Mouse (Mus musculus) erythroid progenitor cell, adult 5-6 weeks (primary cell): ENCODE results near the gene Rara. TPM values are rescaled to one million over a fixed set of nuclear protein-coding genes. Genes with fewer than 3 reads are reported as not detected.

ENCODE experiments used
- ATAC-seq: replicated peaks from 2 replicates; pipeline ENCODE4 v1.8.0; 2016; ENCODE audit warnings: moderate number of reproducible peaks, mild to moderate bottlenecking, moderate TSS enrichment, inconsistent platforms; ENCODE audit not compliant: poor library complexity, low FRiP score, severe bottlenecking
- total RNA-seq, 2 experiments: library from RNA; stranded (forward) in 1 of 2; stranded (reverse) in 1 of 2; fragments of 150-400 nt in 1 of 2; fragments of 186-747, 209-891 nt in 1 of 2; gene quantifications; 2 replicates each; pipeline versions ENCODE4 v1.2.3 to v1.2.4; 2015 to 2017; ENCODE audit warnings: low replicate concordance in 2 of 2

Rara gene
- total RNA-seq, 2 experiments from 2014 or later, result 1.4 to 18.4 TPM

DNA sequence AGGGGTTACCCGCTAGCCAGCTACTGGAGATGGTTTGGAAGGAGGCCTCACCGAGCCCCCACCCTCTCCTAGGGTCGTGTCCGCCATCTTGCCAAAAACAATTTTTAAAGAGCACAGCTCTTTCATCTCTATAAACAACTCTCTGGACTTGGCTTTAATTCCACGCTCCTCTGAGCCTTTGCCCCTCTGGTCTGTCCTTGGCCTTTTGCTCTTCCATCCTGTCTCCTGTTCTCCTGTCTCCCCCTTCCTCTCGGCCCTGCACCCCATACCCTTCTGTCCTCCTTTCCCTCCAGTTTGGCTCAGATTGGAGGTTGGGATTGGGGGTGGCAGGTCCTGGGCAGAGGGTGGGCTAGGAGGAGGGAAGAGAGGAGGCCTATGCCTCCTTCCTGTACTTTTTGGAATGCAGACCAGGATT is 36.6 kb downstream of the Rara start:
- no peak for ATAC-seq

DNA sequence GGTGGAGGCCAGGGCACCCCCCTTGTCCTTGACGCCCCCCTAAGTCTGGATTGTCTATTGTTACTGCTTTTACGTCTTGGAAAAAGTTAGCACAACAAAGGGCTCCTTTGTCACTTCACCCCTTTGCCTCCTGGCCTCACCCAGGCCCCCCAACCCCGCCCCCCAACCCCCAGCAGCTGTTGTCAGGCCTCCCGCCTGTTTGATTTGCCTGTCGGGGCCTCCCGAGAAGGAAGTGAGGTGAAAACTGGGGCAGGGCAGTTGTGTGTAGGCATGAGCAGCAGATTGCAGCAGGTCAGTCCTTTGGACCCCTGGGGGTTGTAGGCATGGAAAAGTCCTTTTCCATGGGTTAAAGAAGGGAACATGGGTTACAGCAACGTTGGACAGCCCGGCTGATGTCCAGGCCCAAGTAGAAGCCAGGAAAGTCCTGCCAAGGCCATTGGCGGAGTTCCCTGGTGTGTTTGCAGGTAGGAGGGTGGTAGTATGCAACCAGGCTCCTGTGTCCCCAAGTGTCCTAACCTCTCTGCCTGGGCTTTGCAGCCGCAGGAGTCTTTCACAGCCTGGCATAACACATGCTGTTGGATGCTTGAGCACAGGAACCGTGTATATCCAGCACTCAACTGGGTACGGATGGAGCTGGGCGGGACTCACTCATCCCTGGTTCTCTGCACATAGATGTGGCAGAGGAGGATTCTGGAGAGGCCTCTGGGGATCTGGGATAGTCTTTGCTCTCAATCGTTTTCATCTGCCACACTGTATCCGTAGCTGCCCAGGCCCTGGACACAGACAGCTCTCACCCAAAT is 37.2 kb downstream of the Rara start:
- ATAC-seq, result no peak

DNA sequence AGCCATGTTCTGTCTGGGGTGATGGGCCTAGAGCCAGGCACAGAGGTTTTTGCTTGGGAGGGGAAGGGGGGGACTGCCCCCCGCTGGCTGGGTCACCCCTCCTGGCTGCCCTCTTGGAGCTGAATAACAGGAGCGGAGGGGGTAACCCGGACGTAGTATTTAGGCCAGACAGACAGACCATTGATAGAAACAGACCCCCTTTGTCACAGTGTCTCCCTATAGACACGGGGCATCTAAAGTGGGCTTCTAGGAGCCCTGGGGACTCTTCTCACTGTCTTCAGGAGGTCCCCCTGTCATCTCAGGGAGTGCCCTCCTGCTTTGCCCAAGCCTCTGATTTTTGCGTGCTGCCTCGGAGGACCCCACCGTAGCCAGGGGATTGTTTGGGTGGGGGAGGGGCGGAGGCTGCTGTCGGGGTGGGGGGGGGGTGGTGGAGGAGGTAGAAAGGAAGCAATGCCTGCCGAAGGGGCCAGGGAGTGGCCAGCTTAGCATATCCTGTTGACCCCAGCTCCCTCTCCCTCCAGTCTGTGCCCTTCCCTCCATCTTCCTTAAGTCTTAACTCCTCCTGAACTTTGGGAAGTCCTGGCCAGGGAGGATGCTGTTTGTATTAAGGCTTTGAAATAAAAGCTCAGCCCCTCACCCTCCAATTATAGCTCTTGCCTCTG is 37.9 kb downstream of the Rara start:
- no peak for ATAC-seq

DNA sequence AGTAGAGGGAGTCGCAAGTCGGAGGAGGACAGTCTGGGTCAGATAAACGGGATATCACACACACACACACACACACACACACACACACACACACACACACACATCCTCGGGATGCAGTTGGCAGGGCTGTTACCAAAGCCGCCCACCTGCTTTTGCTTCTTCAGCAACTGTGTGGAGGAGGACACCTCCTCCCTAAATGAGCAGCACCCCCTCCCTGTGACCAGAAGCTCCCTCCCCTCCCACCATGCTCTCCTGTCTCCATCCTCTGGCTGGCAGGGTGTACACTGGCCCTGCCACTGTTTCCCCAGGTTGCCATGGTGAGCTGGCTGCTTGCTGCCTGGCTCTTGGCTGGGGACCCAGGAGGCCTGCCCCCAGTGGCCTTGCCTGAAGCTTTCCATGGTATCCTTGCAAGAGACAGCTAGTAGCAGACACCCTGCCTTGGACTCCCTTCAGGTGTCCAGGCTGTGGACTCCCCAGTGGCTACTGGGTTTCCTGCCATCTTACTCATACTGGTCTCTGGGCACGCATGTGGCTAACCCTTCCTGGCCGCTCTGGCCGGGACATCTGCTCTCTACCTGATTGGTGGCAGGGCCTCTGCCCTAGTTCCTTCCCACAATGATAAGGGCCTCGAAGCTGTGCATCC is 39.0 kb downstream of the Rara start:
- ATAC-seq, result no peak

DNA sequence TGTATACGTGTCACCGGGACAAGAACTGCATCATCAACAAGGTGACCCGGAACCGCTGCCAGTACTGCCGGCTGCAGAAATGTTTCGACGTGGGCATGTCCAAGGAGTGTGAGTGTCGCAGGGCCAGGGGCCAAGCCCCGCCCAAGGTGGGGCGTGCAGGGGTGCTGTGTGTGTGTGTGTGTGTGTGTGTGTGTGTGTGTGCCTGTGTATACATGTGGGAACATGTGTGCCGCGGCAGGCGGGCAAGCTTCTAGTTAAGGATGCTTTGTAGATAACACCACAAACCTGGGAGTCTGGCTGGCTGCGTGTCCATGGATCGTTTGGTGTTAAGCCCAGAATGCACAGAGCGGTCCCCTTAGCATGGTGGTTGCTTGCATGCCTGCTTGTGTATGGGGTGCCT is 40.5 kb downstream of the Rara start:
- ATAC-seq, result no peak

DNA sequence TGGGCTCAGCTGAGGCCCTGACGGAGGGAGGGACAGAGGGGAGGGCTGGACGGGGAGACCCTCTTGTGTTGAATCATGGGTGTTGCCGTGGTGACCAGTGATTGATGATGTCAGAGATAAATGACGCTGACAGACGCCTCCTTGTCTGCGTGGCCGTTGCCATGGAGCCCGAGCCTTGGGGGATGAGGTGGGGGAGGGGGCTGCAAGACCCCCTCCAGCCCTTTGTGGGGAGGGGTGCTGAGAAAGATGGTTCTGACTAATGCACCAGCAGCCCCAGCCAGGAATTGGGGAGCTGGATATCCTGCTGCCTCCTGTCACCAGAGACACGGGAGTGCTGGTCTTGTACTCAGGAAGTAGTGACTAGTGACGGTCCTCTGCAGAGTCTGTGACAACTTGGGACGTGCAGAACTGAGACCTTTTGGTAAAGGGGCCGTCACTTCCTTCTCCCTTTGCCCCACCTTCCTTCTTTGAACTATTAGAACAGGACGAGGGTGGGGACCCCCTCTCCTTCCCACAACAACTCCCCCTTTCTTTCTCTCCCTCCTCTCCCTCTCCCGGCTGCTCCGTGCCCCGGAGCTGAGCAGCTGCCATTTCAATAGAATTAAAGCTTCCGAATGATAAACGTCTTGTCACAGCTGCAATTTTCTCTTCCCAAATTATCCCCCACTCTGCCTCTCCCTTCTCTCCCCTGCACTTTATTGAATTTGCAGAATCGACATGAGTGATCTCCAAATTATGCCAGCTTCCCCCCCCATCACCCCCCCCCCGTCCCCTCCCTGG is 41.3 kb downstream of the Rara start:
- ATAC-seq, result no peak

DNA sequence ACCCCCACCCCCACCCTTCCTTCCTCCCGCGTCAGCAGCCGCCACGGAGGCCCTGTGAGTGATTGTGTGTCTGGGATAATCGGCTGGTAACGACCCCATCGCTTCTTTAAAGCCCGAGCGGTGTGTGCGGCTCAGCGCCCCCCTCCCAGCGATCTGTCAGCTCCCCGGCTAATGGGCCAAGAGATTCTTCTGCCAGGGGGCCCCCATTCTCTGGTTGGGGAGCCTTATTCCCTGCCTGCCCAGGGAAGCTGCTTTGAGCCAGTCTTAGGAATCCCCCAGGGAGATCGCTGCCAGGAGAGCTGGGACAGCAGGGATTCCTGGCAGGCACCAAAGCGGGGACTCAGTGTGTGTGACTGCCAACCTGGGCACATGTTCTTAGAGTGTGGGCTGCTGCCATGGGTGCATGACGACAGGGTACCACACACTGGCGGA is 41.9 kb downstream of the Rara start:
- ATAC-seq, result no peak

DNA sequence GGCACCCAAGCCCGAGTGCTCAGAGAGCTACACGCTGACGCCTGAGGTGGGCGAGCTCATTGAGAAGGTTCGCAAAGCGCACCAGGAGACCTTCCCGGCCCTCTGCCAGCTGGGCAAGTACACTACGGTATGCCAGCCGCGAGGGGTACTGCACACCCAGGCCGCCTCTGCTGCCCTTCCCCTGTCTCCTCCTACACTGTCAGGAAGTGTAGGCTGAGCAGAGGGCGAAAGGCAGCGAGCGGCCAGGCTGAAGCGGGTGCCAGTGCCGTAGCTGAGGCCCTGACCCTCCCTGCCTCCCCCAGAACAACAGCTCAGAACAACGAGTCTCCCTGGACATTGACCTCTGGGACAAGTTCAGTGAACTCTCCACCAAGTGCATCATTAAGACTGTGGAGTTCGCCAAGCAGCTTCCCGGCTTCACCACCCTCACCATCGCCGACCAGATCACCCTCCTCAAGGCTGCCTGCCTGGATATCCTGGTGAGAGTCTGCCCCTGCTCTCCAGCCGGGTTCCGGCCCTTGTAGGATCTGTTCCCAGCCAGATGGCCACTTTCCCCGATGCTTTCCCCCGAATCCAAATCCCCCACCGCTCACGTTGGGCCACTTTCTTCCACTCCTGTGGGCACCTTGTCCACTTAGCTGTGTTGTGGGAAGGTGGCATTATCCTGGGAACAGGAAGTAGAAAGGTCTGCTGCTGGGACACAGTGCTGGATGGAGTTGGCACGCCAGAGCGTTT is 42.7 kb downstream of the Rara start:
- no peak for ATAC-seq

DNA sequence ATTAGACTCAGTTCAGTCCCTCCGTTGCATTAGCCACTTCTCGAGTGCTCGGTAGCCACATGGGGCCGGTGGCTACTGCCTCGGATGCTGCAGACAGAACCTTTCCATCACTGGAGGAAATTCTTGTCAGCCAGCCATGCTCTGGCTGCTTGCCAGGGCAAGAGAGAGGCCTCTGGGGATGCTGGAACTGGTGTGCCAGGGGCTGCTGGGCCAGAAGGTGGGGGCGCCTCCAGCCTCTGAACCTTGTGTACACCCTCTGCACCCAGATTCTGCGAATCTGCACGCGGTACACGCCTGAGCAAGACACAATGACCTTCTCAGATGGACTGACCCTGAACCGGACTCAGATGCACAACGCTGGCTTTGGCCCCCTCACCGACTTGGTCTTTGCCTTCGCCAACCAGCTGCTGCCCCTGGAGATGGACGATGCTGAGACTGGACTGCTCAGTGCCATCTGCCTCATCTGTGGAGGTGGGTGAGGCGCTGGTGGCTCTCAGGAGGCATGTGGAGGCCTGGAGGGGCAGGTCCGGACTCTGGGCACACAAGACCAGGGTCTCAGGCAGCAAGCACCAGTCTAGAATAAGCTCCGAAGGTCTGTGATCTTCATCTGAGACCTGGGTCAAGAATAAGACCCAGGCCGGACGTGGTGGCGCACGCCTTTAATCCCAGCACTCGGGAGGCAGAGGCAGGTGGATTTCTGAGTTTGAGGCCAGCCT is 43.9 kb downstream of the Rara start:
- no peak for ATAC-seq

DNA sequence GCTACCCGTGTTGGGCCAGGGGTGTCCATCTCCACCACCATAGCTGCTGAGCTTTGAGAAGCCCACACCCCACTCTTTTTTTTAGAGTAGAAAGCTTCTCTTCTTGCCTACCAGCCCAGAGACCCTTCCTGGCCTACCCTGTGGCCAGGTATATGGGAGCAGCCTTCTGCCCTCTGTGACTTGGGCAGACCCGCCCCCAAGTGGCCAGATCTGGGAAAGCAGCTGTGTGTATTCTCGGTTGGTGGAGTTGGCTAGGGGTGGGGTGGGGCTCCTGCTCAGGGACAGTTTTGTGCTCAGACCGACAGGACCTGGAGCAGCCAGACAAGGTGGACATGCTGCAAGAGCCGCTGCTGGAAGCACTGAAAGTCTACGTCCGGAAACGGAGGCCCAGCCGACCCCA is 44.6 kb downstream of the Rara start:
- ATAC-seq, result peak; percentile 61

DNA sequence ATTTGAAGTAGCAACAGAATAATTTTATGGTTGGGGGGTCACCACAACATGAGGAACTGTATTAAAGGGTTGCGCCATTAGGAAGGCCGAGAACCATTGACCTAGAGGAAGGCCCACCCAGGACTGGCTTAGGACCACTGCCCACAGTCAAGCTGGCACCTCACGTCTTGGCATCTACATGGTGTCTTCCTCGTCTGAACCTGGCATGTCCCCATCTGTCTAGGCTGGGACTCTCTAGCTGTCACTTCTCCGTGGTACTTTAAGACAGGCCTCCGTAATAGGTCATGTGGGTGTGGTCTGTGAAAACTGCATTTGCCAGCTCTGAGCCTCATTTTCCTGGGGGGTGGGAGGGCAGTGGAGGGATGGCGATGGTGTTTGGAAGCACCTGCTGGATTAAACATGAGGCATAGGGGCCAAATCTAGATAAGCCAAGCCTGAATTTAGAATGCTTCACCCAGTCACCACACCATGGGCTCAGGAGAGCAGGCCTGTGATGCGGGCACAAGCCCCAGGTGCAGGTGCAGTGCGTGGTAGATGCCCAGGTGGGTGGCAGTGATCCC is 45.3 kb downstream of the Rara start:
- ATAC-seq, result no peak

DNA sequence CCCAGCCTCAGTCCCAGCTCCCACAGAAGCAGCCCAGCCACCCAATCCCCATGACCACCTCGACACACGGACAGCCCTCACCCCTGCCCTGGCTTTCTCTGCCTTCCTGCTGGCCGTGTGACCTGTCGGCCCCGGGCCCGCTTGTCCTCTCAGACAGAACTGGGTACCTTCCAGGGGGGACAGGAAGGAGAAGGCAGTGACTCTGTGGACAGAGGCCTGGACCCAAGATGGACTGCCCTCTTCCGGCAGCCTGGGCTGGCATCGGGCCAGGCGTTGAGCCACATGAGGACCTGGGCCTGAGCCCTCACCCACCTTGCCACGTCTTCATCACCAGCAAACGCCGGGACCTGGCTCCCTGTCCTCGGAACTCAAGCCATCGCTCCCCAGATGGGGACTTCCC is 46.0 kb downstream of the Rara start:
- no peak for ATAC-seq

DNA sequence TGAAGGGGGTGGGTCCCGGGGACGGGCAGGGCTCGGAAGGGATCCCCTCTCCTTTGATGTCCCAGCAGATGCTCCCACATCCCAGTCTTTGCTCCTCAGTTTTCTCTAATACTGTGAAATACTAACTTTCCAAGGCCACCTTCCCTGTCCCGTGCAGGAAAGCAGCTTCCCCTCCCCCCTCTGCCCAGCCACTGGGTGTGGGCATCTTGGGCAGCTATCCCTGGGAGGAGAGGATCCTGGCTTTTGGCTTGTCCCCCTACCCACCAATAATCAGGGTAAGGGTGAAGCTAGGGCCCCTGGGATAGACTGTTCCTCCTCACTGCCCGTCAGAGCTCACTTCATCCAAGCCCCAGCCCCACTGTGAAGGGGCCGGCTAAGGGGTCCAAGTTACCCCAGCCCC is 46.6 kb downstream of the Rara start:
- ATAC-seq, result no peak

DNA sequence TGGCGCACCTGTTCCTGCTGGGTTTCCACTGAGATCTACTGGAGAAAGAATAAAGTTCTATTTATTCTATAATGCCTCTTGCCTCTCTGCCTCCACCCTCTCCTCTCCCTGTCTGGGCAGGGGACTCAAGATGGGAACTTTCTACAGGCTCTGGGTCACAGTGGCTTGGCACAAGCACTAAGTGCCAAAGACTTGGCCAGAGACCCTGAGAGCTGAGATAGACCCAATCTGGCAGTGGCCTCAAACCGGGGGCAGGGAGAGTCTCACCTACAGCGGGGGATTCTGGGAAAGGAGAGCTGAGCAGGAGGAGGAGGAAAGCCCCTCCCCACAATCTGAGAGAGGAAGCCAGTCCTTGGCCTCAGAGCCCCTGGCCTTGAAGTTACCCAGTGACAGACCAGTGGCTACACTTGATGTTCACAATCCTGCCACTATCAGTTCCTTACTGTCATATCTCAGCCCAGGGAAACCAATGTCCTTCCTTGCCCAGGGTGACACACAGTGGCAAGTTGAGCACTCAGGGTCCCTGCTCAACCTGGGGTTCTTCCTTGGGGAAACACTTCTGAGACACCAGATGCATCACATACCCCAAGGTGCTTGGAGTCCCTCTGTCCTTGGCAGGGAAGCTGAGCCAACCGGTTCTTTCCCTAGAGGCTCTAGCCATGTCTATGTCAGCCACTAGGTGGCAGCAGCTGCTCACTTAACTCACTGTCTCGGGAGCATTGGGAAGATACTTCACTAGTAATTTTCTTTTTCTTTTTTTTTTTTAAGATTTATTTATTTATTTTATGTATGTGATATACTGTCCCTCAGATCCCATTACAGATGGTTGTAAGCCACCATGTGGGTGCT is 47.5 kb downstream of the Rara start:
- ATAC-seq, result peak; percentile 72

DNA sequence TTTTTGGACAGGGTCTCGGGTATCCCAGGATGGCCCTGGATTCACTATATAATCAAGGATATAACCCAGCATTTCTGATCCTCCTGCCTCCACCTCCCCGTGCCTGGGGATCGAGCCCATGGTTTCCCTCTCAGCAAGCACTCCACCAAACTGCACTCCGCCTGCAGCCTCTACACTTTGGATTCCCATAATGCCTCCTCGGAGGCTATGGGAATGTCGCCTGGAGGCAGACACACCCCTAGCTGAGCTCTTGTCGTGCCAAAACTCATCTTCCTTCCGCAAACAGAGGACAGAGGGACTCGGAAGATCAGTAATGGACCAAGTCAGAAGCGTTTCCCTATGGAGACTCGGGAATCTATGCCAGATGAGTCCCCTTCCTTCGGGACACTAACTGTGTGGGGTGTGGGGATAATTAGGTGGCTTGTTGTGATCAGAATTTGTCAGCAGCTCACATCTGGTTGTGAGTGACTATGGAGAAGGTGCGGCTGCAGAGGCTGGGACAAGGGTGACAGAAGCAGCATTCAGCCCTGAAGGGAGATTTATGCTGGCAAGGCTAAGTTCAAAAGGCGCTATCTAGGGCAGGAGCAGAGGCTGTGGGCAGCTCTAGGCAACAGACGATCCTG is 51.0 kb downstream of the Rara start:
- ATAC-seq, result no peak

DNA sequence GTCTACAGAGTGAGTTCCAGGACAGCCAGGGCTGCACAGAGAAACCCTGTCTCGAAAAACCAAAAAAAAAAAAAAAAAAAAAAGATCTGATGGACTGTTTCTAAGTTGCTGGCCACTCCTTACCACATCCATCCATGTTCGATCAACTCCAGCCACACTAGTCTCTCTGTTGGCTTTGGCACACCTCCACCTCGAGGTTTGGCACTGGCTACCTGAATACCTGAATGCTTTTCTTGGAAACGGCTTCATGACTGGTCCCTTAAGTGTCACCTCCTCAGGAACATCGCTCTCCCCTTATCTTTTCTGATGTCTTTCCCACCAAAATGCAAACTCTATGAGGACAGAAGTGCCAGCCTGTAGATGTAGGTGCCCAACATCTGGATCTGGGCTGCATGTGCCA is 51.7 kb downstream of the Rara start:
- ATAC-seq, result no peak

DNA sequence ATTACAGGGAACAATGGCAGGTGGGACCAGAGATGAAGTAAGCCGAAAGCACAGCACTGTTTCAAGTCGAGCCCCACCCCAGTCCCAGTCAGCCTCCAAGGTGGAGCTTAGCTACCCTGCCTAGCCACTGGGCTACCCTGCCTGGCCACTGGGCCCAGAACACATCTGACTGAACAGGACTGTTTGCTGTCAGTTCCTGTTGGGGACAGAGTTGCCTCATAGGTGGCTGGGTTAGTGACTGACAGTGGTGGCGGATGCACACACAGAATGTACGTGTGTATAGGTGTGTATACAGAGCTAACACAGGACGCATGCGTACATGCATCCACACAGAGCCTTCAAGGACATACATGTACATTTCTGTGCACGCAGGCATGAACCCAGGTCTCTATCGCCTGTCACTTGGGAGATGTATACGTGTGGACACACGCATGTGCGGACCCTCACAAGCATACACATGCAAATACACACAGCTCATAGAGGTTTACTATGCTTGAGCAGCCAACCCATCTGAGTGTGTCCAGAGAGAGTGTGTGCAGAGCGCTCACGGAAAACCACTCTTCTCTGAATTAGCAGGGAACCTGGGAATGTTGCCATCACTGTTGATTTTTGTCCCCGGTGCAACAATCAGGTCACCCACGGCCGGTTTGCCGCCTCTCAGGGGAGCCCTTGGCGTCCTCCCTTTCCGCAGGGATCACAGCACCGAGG is 53.8 kb downstream of the Rara start:
- no peak for ATAC-seq
